Mouse (Mus musculus) v-Abl transformed pro-B cells (cell line): ENCODE results near the gene Lonp2.

ENCODE experiments used
- in situ Hi-C, 2 experiments: fragments of 400-800 bp; cut with MboI; formaldehyde crosslinking; loops; one replicate each; pipeline ENCODE4 v1.15.1; 2025; ENCODE audit not compliant: unreplicated experiment in 2 of 2

Gene Lonp2

GRCm38 (mm10) chr8:86740899-86741298, 117.1 kb downstream of the Lonp2 start:
- in situ Hi-C loops = loop anchor here (10.0 to 25.0 kb wide), 2 partner anchors 144 to 1471 kb away; partner anchors contain the start of gene N4bp1 (in 1 of the 2)

GRCm38 (mm10) chr8:86741627-86742026, 117.8 kb downstream of the Lonp2 start:
- in situ Hi-C loops = loop anchor here (10.0 to 25.0 kb wide), 2 partner anchors 143 to 1471 kb away; partner anchors contain the start of gene N4bp1 (in 1 of the 2)

DNA sequence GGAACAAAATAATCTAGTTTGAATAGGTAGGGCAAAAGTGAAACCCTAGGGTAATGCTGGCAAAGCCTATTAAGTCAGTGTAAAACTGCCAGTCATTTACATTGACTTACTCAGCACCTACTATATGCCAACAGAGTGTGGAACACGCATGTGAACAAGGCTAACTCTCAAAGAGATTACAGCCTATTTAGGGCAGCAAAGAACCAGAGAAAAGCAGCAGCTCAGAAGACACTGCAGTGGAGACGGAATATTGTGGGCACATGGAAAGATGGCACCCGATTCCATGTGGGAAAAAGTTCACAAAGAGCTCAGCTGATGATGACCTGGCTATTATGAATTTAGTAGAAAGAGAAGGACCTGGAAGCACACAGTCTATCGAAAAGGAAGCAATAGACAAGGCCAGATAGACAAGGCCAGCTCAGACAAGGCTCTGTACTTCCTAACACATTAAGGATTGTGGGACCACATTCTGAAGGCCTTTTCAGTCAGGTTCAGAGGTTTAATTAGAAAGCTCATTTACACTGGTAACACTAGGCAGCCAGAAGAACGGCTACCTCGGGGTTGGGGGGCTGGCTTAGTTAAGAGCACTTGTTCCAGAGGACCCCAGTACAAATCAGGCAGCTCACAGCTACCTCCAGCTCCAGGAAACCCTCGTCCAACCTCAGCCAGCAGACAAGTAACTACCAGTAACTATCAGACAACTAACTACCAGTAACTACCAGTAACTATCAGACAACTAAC, 118.9 kb downstream of the Lonp2 start:
- in situ Hi-C loops = loop anchor here (10.0 to 25.0 kb wide), 2 partner anchors 142 to 1470 kb away; partner anchors contain the start of gene N4bp1 (in 1 of the 2)

DNA sequence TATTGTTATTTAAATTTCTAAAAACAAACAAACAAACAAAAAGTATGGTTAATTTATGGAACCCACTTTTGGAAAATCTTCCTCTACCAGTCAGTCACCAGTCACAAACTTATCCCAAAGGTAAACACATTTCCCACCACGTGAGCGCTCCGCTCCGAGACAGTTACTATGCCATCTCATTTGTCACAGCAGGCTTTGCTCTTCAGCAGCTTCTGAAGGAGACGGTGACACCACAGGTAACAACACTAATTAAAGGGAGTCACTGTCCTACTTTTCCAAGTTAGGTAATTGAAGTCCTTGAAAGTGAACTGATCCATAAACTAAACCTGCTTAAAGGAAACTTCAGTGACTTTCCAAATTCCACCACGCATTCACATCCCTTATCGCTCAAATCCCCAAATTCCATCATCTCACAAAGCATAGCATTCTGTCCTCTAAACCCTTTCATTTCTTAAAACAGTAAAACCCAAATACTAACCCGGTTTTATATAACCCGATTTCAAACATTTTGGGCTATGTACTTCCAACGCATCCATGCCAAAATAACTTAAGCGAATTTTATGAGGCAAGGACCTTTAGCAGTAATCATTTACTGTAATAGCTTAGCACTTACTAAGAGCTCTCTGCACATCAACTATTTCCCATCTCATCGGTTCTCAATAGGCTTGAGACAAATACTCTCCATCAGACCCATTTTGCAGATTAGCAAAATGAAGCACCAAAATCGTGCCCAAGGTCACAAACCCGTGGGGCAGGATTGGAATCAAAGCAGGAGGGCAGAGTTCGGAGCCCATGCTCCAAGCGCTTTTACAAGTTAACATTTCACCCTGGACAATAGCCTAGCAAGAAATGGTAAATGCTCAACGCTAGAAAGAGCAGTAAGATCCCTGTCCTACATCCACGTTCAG, 120.7 kb downstream of the Lonp2 start:
- in situ Hi-C loops = loop anchor here (10.0 to 25.0 kb wide), 2 partner anchors 140 to 1468 kb away; partner anchors contain the start of gene N4bp1 (in 1 of the 2)

GRCm38 (mm10) chr8:86745221-86745934, 121.5 kb downstream of the Lonp2 start, which contains the start of the genes Gm10638 and Siah1a:
Gene Gm10638 (plus strand): TSS chr8:86745699.
Gene Siah1a (minus strand): TSS chr8:86745934.
- in situ Hi-C loops = loop anchor here (10.0 to 25.0 kb wide), 2 partner anchors 139 to 1467 kb away; partner anchors contain the start of gene N4bp1 (in 1 of the 2)

GRCm38 (mm10) chr8:86745935-86746441, 122.1 kb downstream of the Lonp2 start:
- in situ Hi-C loops = loop anchor here (10.0 to 25.0 kb wide), 2 partner anchors 139 to 1466 kb away; partner anchors contain the start of gene N4bp1 (in 1 of the 2)

DNA sequence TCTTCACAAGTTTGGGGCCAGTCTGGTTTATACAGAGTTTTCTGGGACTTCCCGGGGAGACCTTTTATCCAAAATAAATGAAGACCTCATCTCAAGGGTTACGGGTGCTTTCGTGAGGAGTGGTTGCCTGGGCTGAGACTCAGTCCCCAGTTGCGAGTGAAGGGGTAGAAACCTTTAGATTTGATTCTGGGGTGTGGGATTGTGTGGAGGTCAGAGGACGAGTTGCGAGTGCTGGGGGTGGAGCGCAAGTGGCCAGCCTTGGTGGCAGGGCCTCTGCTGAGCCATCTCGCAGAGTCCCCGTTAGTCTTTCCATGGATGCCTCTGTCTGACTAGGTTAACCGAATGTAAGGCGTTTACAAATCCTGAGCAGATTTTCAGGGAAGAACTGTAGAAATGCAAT, 122.7 kb downstream of the Lonp2 start:
- in situ Hi-C loops = loop anchor here (10.0 to 25.0 kb wide), 2 partner anchors 138 to 1466 kb away; partner anchors contain the start of gene N4bp1 (in 1 of the 2)

GRCm38 (mm10) chr8:86749842-86750241, 126.0 kb downstream of the Lonp2 start:
- in situ Hi-C loops = loop anchor here (10.0 to 25.0 kb wide), 2 partner anchors 135 to 1462 kb away; partner anchors contain the start of gene N4bp1 (in 1 of the 2)

GRCm38 (mm10) chr8:86756948-86757733, 133.3 kb downstream of the Lonp2 start:
- in situ Hi-C loops = no loop called here

- in situ Hi-C loops = no loop called here
Measured at GRCm38 (mm10) chr8:86758651-86759050, 134.8 kb downstream of the Lonp2 start.

- in situ Hi-C loops = no loop called here
Measured at GRCm38 (mm10) chr8:86759090-86759491, 135.2 kb downstream of the Lonp2 start.

DNA sequence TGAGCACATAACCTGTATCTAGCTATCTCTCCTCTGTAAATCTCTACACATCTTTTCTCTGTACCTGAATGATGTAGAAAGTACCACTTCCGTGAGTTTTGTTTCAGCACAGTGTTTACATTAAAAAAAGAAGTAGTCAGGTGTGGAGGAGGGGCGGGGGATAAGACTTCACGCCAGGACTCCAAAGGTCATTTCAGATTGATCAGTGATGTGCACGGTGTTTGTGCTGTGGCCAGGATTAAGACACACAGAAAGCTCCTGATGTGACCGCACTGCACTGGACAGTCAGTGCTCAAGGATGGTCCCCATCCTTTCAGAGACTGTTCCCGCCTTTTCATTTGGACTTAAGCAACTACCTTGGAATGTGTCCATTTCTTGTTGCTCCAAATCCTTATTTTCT, 136.9 kb downstream of the Lonp2 start:
- in situ Hi-C loops = no loop called here

DNA sequence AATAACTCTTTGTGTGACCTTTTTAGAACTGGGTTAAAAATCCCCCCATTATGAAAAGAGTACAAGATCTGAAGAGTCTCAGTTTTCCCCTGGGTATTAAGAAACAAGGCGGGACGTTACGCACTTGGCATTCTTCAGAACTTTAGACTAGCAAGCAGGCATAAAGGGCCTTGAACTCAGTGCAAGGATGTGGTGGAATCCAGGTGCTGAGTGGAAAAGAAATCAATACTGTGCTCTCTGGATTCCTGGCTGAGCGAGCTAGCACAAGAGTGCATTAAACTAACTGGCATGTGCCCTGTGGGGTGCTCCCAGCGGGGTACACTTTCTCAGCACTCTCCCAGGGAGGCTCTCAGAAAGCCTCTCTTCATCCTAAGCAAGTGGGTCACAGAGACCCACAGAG, 139.0 kb downstream of the Lonp2 start:
- in situ Hi-C loops = no loop called here

GRCm38 (mm10) chr8:86765155-86765554, 141.3 kb downstream of the Lonp2 start:
- in situ Hi-C loops = no loop called here

GRCm38 (mm10) chr8:86765669-86766068, 141.8 kb downstream of the Lonp2 start:
- in situ Hi-C loops = no loop called here

DNA sequence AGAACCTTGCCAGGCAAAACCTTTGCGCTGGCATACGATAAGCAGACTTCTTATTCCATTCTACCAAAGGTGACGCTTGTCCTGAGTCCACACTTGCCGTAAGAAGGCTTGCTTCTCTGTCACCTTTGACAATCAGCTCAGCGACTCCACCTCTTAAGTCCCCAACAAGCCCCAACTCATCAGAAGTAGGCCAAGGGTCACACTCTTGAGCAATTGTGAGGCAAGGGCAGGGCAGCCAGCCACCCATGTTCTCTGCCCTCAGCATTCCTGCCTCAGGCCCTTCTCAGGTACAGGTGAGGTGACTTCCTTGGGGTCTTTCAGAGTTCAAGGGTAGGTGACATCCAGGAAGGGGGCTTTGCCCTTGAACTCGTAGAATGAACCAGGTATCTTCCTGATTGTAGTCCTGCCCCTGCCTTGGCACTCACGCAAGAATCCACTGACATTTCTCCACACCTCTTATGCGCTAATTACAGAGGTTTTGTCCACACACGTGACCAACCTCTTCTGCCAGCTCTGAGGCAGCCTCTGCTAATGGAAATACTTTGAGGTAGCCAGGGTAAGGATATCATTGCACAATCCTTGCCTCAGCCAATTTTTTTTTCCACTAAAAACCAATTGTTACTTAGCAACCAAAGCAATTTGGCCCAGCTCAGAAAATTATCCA, 142.8 kb downstream of the Lonp2 start:
- in situ Hi-C loops = no loop called here

DNA sequence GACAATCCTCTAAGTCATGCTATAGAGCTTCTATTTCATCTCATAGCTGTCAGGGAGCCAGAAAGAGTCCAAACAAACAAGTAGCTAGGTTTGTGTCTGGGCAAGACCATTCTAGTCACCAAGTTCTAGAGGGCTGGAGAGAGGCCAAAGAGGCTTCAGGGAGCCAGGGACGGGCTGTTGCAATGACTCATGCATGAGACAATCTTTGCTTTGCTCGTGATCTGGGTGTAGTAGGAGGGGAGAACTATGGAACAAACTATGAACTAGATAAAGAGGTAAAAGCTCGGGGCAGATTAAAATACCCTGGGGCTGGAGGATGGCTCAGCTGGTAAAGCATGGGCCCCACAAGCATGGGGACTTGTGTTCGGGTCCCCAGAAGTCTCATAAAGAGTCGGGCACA, 144.7 kb downstream of the Lonp2 start:
- in situ Hi-C loops = no loop called here

DNA sequence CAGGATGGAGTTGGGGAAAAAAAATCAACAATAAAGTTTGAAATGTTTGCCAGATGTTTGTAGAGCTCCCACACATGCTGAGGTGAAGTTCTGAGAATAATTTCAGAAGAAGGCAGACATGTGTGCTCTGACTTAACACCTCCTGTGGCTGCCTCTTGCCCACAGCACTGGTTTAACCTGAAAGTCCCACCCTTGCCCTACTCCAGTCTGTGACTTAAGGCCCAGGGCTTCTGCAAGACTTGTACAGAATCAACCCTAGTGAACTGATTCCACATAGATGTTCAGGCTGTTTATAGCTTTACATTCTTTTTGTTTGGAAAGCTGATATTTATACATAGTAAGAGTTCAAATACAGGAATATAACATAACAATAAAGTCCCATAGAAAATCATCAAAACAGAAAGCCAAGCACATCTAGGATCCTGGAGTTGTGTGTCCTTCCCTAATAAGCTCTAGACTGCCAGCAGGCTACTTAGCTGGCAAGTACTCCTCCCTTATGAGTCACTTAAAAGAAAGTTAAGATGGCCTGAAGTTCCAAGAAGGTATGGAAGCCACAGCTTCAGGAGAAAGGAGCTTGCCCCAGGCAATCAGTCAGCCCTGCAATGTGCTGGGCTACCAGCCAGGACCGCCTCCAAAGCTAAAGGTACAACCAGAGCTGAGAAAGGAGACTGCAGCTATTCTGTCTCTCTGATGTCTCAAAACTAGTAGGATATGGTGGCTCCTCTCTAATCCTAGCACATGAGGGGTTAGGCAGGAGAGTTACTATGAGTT, 146.3 kb downstream of the Lonp2 start:
- in situ Hi-C loops = no loop called here
